Mouse (Mus musculus): Measurements from ENCODE around the gene Lzic. TPM values are rescaled to one million over a fixed set of nuclear protein-coding genes. Genes with fewer than 3 reads are reported as not detected.

Lzic gene
- polyA plus RNA-seq, 1 experiment, result 0.58 TPM

DNA sequence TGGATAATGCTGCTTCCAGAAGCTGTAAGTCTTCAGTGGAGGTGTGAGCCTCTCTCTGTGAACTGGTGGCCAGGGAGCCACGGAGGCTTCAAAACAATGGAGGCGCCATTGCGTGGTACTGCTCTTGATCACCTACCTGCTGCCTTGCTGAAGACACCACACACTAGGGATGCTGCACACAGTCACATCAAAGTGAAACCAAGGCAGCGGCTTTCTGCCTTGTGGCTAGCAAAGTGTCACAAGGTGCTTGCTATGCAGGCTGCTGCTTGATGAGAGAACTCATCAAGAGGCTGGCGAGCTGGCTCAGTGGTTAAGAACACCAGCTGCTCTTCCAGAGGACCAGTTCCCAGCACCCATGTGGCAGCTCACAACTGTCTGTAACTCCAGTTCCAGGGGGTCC is 30.7 kb downstream of the Lzic start:
- H3K4me1 ChIP-seq (ENCODE audit: control insufficient read depth), result peaks cover 17% of the 10 kb centered on the region
- no peak for TF ChIP-seq TAL1 (IDR thresholded peaks at IDR 0.05; ENCODE audit: low read length)
- TF ChIP-seq GATA1 (IDR thresholded peaks at IDR 0.05; ENCODE audit: low read length), result no peak
- peaks cover 21% of the 10 kb centered on the region for H3K27me3 ChIP-seq (ENCODE audit: control insufficient read depth)
- H3K9me3 ChIP-seq (ENCODE audit: control insufficient read depth, low read length), result peaks cover 2% of the 10 kb centered on the region; the same call in 1 of the 2 replicates
- H3K4me3 ChIP-seq (replicated peaks), result no peak overlapping the region
- H3K36me3 ChIP-seq (ENCODE audit: control insufficient read depth), result no peaks in the 10 kb centered on the region

- Histone ChIP-seq H3K27me3 (ENCODE audit: control insufficient read depth) (peaks cover 21% of the 10 kb centered on the region), H3K36me3 (ENCODE audit: control insufficient read depth) (no peaks in the 10 kb centered on the region), H3K4me3 (replicated peaks) (peak within 1 kb of the TSS; percentile 70), H3K9me3 (ENCODE audit: control insufficient read depth, low read length) (peaks cover 2% of the 10 kb centered on the region; the same call in 1 of the 2 replicates), H3K4me1 (ENCODE audit: control insufficient read depth) (peaks cover 17% of the 10 kb centered on the region)
- TF ChIP-seq TAL1 (IDR thresholded peaks at IDR 0.05; ENCODE audit: low read length) (no peak), GATA1 (IDR thresholded peaks at IDR 0.05; ENCODE audit: low read length) (no peak)
Measured at GRCm38 (mm10) chr4:149517868-149518340, 32.9 kb downstream of the Lzic start, which contains the start of gene Ctnnbip1. Gene Ctnnbip1, plus strand, starts transcription at chr4:149518236.

- TF ChIP-seq TAL1 (IDR thresholded peaks at IDR 0.05; ENCODE audit: low read length) (no peak), GATA1 (IDR thresholded peaks at IDR 0.05; ENCODE audit: low read length) (no peak)
- peaks cover 2% of the 10 kb centered on the region; the same call in 1 of the 2 replicates for H3K9me3 ChIP-seq (ENCODE audit: control insufficient read depth, low read length)
- peaks cover 21% of the 10 kb centered on the region for H3K27me3 ChIP-seq (ENCODE audit: control insufficient read depth)
- no peaks in the 10 kb centered on the region for H3K36me3 ChIP-seq (ENCODE audit: control insufficient read depth)
- H3K4me3 ChIP-seq (replicated peaks), result peak overlapping the region; percentile 70
- peaks cover 17% of the 10 kb centered on the region for H3K4me1 ChIP-seq (ENCODE audit: control insufficient read depth)
Measured at GRCm38 (mm10) chr4:149518351-149519220, 33.6 kb downstream of the Lzic start.

DNA sequence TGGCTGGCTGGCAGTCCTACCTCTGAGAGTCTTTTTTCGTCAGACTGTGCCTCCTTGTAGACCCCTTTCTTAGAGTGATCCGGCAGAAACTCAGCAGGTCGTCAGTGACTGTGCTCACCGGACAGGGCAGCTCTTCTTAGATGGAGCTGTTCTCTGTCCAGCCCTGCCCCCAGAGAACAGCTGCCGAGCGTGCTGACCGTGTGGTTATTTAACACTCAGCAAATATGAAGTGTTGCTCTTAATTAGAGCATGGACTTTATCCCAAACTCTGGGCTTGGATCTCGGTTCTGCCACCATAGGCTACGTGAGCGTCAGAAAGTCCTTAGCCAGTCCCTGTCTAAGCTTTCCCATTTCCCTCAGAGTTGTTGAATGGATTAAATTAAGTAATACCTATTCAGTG is 36.2 kb downstream of the Lzic start:
- Histone ChIP-seq H3K9me3 (ENCODE audit: control insufficient read depth, low read length) (peaks cover 2% of the 10 kb centered on the region; the same call in 1 of the 2 replicates), H3K4me1 (ENCODE audit: control insufficient read depth) (peaks cover 17% of the 10 kb centered on the region), H3K36me3 (ENCODE audit: control insufficient read depth) (no peaks in the 10 kb centered on the region), H3K27me3 (ENCODE audit: control insufficient read depth) (peaks cover 21% of the 10 kb centered on the region), H3K4me3 (replicated peaks) (no peak overlapping the region)
- TF ChIP-seq TAL1 (IDR thresholded peaks at IDR 0.05; ENCODE audit: low read length) (no peak), GATA1 (IDR thresholded peaks at IDR 0.05; ENCODE audit: low read length) (no peak)

DNA sequence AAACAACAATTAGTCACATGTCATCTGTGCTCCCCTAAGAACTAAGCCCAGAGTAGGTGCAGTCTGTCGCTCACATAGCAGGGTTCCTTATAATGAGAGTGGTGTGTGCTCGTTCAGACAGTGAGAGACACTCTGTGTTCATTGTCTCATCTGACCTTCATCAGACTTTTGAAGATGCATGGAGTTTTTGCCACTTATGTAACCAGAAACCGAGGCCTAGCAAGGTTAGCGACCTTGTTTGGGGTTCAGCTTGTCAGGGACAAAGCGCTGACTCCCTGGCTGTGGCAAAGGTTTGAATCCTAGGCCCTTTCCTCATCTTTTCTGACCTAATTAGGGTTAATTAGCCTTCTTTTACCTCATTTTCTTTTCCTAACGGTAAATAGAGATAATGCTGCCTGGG is 38.9 kb downstream of the Lzic start:
- TF ChIP-seq GATA1 (IDR thresholded peaks at IDR 0.05; ENCODE audit: low read length), result no peak
- no peak for TF ChIP-seq TAL1 (IDR thresholded peaks at IDR 0.05; ENCODE audit: low read length)
- no peaks in the 10 kb centered on the region for H3K9me3 ChIP-seq (ENCODE audit: control insufficient read depth, low read length)
- H3K36me3 ChIP-seq (ENCODE audit: control insufficient read depth), result no peaks in the 10 kb centered on the region
- peaks cover under 1% of the 10 kb centered on the region; the same call in 1 of the 2 replicates for H3K4me1 ChIP-seq (ENCODE audit: control insufficient read depth)
- peaks cover 14% of the 10 kb centered on the region for H3K27me3 ChIP-seq (ENCODE audit: control insufficient read depth)
- no peak overlapping the region for H3K4me3 ChIP-seq (replicated peaks)

- no peaks in the 10 kb centered on the region for H3K36me3 ChIP-seq (ENCODE audit: control insufficient read depth)
- no peaks in the 10 kb centered on the region for H3K4me1 ChIP-seq (ENCODE audit: control insufficient read depth)
- TF ChIP-seq GATA1 (IDR thresholded peaks at IDR 0.05; ENCODE audit: low read length) (no peak), TAL1 (IDR thresholded peaks at IDR 0.05; ENCODE audit: low read length) (no peak)
- H3K27me3 ChIP-seq (ENCODE audit: control insufficient read depth), result peaks cover 3% of the 10 kb centered on the region
- H3K4me3 ChIP-seq (replicated peaks), result no peak overlapping the region
- H3K9me3 ChIP-seq (ENCODE audit: control insufficient read depth, low read length), result no peaks in the 10 kb centered on the region
Measured at GRCm38 (mm10) chr4:149525170-149525569, 40.1 kb downstream of the Lzic start.

DNA sequence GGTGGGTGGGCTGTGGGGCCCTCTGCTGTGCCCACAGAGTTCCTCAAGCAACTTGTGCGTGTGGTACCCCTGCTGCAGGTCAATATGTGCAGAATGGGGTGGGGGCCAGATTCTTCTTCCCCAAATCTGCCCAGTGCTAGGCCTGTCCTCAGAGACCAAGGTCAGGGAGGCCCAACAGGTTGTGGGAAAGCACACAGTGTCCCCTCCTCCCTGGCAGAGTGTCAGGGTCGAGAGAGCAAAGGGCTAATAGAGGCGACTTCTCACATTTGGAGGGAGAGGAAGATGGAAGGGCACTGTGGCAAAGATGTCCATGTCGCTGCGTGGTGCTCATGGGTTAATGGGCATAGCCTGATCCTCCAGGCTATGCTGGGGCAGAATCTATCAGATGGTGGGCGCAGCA is 40.8 kb downstream of the Lzic start:
- Histone ChIP-seq H3K27me3 (ENCODE audit: control insufficient read depth) (no peaks in the 10 kb centered on the region), H3K4me1 (ENCODE audit: control insufficient read depth) (no peaks in the 10 kb centered on the region), H3K36me3 (ENCODE audit: control insufficient read depth) (no peaks in the 10 kb centered on the region), H3K9me3 (ENCODE audit: control insufficient read depth, low read length) (no peaks in the 10 kb centered on the region), H3K4me3 (replicated peaks) (no peak overlapping the region)
- TF ChIP-seq GATA1 (IDR thresholded peaks at IDR 0.05; ENCODE audit: low read length) (no peak), TAL1 (IDR thresholded peaks at IDR 0.05; ENCODE audit: low read length) (no peak)

DNA sequence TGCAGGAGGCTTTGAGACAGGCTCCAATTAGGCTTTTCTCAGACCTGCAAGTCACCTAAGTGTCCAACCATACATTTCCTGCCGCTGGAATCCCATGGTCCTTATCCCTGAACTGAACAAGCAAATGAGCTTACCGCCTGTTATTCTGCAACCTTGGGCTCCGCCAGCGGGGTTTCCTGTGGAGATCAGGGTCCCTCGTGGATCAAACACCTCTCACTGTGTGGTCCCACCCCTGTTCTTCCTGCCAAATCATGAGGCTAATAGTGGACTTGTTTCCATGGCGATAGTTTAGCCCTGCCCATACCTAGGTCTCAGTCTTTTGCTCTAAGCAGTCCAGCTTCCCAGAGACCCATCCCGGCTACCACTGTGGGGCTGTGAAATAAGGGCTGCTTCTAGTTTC is 41.3 kb downstream of the Lzic start:
- no peaks in the 10 kb centered on the region for H3K9me3 ChIP-seq (ENCODE audit: control insufficient read depth, low read length)
- H3K4me1 ChIP-seq (ENCODE audit: control insufficient read depth), result no peaks in the 10 kb centered on the region
- no peak overlapping the region for H3K4me3 ChIP-seq (replicated peaks)
- H3K27me3 ChIP-seq (ENCODE audit: control insufficient read depth), result no peaks in the 10 kb centered on the region
- no peak for TF ChIP-seq TAL1 (IDR thresholded peaks at IDR 0.05; ENCODE audit: low read length)
- no peak for TF ChIP-seq GATA1 (IDR thresholded peaks at IDR 0.05; ENCODE audit: low read length)
- H3K36me3 ChIP-seq (ENCODE audit: control insufficient read depth), result no peaks in the 10 kb centered on the region

DNA sequence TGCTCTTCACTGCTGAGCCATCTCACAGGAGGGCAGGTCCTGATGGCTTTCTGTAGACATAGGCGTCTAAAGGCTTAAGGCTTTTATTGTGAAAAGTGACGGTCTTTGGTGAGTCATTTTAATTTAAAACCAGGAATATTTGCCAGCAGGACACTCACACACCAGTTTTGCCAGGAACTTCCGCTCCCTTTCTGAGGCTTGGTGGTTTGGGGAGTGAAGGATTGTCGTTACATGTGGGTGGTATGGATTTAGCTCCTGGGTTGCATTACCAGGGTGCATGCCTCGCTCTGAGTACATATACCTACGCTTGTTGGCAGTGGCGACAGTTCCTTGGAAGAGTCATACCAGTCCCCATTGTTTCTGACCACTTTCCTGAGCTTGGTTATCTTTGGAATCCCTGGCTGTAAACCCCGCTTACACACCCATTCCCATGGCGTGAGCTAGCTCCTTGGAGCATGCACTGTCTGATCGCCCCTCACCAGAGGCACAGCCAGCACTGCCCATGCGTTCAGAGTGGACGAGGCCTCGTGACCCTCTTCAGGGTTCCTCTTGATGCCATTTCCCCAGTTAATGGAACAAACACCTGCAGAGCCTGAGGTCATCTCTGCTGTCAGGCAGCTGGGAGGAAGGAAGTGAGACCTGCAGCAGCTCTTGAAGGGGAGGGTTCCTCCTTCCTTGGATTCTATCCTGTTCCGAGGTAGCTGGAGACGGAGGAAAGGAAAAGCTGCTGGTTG is 42.8 kb downstream of the Lzic start:
- no peaks in the 10 kb centered on the region for H3K36me3 ChIP-seq (ENCODE audit: control insufficient read depth)
- H3K27me3 ChIP-seq (ENCODE audit: control insufficient read depth), result no peaks in the 10 kb centered on the region
- TF ChIP-seq TAL1 (IDR thresholded peaks at IDR 0.05; ENCODE audit: low read length) (no peak), GATA1 (IDR thresholded peaks at IDR 0.05; ENCODE audit: low read length) (no peak)
- no peaks in the 10 kb centered on the region for H3K4me1 ChIP-seq (ENCODE audit: control insufficient read depth)
- no peak overlapping the region for H3K4me3 ChIP-seq (replicated peaks)
- H3K9me3 ChIP-seq (ENCODE audit: control insufficient read depth, low read length), result no peaks in the 10 kb centered on the region
